Mouse (Mus musculus) cerebellum, postnatal 25 days (tissue): ENCODE data around the gene Tmem30a.

Experiments used
- DNase-seq, 2 experiments: peaks; one replicate each; pipeline ENCODE4 v3.0.0; 2021; ENCODE audit warnings: mixed read lengths in 2 of 2

Tmem30a gene

DNA sequence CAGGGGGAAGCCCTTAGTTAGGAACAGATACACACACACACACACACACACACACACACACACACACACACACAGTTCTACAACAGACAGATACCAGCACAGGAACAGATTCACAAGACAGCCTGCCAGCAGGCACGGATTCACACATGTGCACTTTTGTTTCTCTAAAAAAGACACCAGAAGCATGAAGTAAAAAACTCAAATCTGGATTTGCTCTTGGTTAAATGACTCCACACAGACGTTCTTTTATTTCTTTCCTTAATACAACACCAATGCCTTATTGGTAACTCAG, 7.6 kb downstream of the Tmem30a start:
- no peak for DNase-seq

DNA sequence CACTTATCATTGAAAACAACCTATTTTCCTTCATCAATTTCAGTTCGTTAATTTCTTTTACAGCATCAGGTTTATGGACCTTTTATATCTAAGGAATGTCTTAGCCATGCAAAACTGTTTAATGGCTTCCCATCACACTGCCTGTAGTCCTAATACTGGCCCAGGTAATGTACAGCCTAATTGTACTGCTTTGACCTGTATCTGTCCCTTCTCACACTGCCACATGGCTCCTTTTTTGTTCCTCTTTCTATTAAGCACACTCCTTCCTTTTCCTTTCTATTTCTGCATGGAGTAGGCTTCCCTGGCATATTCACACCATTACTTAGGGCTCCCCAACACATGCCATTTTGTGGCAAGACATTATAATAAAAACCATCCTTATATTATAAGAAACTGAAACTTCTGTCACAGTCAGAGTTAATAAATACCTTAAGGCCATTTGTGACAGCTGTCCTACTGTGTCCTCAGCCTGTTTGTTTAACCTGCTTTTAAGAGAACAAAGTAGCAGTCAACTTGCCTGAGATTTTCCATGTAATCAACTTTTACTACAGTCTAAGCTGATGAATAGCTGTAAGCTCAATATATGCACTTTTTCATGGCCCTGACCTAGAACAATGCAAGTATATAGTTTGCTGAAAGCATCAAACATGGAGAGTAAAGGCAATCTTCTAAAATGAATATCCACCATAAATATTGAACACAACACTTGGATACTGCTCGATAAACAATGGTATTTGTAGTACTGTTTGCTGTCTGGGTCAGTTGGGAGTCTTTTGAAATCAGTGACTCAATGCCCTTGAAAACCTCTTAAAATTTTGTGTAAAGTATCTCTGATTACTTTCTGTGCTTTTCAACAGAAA, 8.1 kb downstream of the Tmem30a start:
- no peak for DNase-seq

DNA sequence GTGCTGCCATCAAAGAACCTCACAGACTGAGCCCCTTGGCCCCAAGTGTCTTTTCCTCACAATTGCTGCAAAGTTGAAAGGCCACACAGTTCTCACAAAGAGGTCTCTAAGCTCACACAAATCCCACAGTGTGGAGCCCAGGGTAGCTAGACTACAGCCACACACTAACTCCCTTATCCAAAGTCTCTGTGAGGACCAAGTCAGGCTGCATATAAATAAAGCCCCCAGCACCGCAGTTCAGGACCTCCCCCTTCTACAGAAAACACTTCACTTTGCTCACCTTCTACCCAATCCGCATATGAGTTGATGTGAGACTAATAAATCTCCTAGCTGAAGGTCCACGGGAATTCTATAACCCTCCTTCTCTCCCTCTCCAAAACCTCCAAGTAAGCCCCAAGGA, 8.9 kb downstream of the Tmem30a start:
- no peak for DNase-seq

- DNase-seq, result no peak
Measured at GRCm38 (mm10) chr9:79779354-79779753, 14.0 kb downstream of the Tmem30a start.

DNA sequence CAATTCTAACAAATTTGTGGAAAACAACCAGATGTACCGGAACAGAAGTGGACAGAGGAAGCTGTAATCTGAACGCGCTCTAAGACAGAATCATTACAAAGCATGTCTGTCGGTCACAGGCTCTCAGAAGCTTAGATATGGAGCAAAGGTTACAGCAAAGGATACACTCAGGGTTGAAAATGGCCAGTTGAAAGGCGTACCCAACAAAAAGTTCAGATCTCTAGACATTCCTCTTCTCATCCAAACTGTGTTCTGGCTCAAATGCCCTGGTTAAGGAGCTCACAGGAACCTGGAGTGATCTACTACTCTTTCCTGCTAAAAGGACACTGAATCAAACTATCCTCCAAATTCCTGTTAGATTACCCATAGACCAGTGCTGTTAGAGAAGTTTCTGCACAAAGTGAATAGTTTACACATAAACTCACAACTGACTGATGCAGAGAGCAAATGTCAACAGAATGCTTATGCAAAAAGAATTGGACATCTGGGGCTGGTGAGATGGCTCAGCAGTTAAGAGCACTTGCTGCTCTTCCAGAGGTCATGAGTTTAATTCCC, 26.2 kb downstream of the Tmem30a start:
- DNase-seq, result no peak

DNA sequence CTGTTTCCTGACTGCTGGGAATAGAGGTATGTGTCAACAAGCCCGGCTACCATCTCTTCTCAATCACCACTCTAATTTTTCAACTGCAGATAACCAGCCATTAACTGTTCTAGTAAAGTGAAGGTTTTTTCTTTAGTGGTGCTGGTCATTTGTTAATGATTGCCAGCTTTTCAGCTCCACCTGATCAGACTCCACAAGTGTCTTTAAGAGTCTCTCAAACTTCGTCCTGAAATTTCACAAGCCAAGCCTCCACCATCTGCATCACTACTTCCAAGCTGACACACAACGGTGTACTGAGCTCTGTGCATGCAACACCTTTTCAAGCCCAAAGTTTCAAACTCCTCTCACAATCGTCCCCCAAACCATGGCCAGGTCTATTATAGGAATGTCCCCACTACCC, 28.0 kb downstream of the Tmem30a start:
- no peak for DNase-seq

DNA sequence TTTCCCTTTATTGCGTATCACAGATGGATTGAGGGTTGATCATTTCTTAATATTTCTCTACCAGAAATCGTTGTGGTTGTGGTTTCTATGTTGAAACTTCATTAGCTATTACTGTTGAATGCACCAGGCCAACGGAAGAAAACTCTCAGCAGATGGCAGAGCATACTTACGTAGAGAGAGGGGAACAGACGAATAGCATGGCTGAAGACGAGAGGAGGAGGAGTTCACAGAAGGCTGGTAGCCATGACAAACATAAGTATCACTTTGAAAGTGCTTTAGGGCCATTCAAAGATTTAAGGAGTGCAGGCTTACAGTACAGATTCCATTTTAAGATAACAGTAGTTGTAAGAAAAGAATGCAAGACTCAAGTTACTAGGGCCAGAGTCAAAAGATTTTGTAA, 30.8 kb downstream of the Tmem30a start:
- DNase-seq, result no peak

DNA sequence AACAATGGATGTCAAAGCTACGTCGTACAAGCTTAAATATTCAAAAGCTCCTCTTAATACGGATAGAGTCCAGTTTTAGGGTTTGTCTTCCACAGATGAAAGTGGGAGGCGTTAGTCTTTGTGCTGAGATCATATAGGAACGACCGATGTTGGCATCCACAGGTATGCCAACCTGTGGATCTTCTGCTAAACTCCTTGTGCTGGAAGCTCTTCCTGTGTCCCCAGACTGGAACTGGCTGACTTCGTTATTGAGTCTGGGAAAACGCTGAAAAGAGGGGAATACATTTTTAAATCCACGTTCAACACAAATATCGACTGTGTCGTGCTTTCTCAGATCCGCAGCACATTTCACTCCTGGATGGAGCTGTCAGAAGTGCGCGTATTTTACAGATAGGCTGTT, 33.2 kb downstream of the Tmem30a start:
- DNase-seq, result peak in 1 of 2 experiments; percentile 30

DNA sequence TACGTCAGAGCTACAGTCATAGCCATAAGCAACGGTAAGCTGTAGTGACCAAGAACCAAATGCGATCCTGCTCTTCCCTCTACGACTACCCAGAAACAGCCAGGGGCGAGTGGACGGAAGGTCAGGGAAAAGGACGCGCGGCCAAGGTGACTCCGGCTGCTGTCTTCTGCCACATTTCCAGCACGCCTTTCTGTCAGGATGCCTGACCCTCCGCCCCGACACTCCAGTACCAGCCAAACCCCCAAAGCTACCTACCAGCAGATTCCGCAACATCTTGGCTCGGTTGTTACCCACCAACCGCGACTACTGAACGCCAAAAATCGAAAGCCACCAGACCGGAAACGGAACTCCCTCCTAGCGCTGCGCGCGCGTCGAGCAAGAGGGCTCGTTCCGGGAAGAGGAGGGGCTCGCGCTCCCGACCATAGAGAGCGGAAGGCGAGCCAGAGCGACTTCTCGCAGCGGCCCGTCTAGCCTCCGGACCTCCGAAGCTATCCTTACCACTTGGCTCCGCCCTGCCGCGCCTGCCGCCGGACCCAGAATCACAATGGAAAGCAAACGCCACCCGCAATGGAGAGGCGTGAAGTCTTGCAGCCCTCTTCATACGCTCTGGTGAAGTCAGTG, 33.8 kb downstream of the Tmem30a start, which contains the start of gene Cox7a2:
Gene Cox7a2, minus strand, starts transcription at position 494 of the 621 bp plus-strand sequence.
- peak; percentile 94 to 96 for DNase-seq

- DNase-seq, result no peak
Measured at GRCm38 (mm10) chr9:79755311-79755710, 38.0 kb downstream of the Tmem30a start.

GRCm38 (mm10) chr9:79751846-79752245, 41.5 kb downstream of the Tmem30a start:
- DNase-seq, result no peak

- DNase-seq, result no peak
Measured at GRCm38 (mm10) chr9:79750709-79751108, 42.6 kb downstream of the Tmem30a start.

GRCm38 (mm10) chr9:79745036-79745435, 48.3 kb downstream of the Tmem30a start:
- no peak for DNase-seq

GRCm38 (mm10) chr9:79735608-79736007, 57.7 kb downstream of the Tmem30a start:
- DNase-seq, result no peak

GRCm38 (mm10) chr9:79730301-79730700, 63.0 kb downstream of the Tmem30a start:
- peak in 1 of 2 experiments; percentile 23 for DNase-seq

- DNase-seq, result peak in 1 of 2 experiments; percentile 40
Measured at GRCm38 (mm10) chr9:79723090-79723489, 70.2 kb downstream of the Tmem30a start.

DNA sequence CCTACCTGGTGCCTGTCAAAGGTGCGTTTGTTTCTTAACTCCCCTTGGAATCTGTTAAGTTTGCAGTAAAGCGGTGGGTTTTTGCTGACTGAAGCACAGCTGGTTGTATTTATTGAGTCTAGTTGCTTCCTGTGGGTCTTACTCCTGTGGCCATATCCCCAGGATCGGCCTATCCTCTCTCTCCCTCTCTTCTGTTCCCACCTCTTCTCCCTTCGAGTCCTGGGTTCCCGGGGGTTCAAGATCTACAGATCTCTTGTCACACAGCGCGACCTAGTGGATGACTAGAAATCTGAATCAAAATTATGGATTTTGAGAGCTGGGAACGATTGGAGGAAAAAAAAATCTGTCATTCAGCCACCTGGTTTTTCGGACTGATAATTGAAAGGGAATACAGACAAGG, 72.3 kb downstream of the Tmem30a start:
- DNase-seq, result peak; percentile 53 to 77

DNA sequence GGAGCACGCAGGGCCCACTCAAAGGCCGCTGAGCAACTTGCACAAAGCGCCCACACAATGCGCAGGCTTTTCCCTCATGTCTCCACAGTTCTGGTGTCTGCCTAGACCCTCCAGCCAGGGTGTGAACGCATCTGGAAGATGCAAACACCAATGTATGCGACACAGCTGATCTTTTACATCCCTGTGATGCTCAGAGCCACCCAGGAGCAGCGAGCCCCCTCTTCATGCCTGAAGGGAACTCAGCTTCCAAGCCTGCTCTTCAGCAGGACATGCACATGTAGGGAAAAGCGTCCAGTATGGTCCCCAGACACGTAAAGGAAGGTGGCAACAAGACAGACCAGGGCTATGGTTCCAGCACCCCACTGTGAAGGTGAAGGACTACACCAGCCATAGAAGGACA, 73.2 kb downstream of the Tmem30a start:
- no peak for DNase-seq

- peak; percentile 31 to 38 for DNase-seq
Measured at GRCm38 (mm10) chr9:79719451-79719850, 73.9 kb downstream of the Tmem30a start.
